Mouse (Mus musculus) midbrain, embryonic 10.5 days (tissue): ENCODE data around the gene Map3k5. TPM values are rescaled to one million over a fixed set of nuclear protein-coding genes. Genes with fewer than 3 reads are reported as not detected.

Experiments used
- DNase-seq: peaks from one replicate; pipeline ENCODE4 v3.0.0-alpha.2; 2017; ENCODE audit warnings: low spot score
- H3K27ac ChIP-seq: fragments of 300-500 bp; sonication (generic); replicated peaks from 2 replicates; pipeline ENCODE4 v1.5.1; 2016; ENCODE audit warnings: mild to moderate bottlenecking
- H3K27me3 ChIP-seq: fragments of 300-500 bp; sonication (generic); 2 replicates; pipeline ENCODE4 v1.6.1; 2016; ENCODE audit warnings: low read depth, mild to moderate bottlenecking; ENCODE audit not compliant: poor library complexity, severe bottlenecking
- H3K36me3 ChIP-seq: fragments of 300-500 bp; sonication (generic); 2 replicates; pipeline ENCODE4 v1.6.1; 2016; ENCODE audit warnings: mild to moderate bottlenecking, moderate library complexity
- H3K4me1 ChIP-seq: fragments of 300-500 bp; sonication (generic); 2 replicates; pipeline ENCODE4 v1.6.1; 2016
- H3K4me3 ChIP-seq: fragments of 300-500 bp; sonication (generic); 2 replicates; pipeline ENCODE4 v1.5.1; 2016; ENCODE audit warnings: mild to moderate bottlenecking, moderate library complexity
- H3K9me3 ChIP-seq: fragments of 300-500 bp; sonication (generic); replicated peaks from 2 replicates; pipeline ENCODE4 v1.6.1; 2016; ENCODE audit warnings: mild to moderate bottlenecking
- WGBS: fragments of 180-500 bp; shearing (Covaris S2); methylation state at CpG from one replicate; pipeline ENCODE4 v1.1.7; 2016; 5-methylcytosine and 5-hydroxymethylcytosine counted together
- polyA plus RNA-seq: library from polyadenylated mRNA; unstranded; fragments of >200 nt; fragmentation: Nextera tagmentation; extraction: Ambion mirVana; gene quantifications from 2 replicates; pipeline ENCODE4 v1.2.1, GENCODE M21; 2016

Map3k5 gene
- polyA plus RNA-seq, 1 experiment from 2014 or later, result 0.32 TPM

DNA sequence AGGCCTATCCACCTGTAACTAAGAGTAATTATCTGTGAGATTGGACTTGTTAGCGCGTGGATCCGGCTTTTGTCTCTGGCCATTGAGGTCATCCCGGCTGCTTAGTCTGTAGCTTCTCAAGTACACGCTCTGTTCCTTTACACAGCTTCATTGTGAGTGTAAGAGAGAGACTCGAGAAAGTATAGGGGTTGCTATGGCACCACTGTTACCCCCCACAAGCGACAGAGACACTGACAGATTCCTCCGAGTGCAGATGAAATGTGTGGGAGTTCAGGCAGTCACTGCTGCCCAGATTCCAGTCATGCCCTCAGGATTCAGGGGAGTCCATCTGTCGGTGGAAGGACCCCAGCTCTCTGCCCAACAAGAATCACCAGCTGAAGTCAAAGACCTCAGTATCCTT, 53.5 kb downstream of the Map3k5 start:
- Histone ChIP-seq H3K36me3 (no peaks in the 10 kb centered on the region), H3K4me1 (no peaks in the 10 kb centered on the region), H3K9me3 (no peaks in the 10 kb centered on the region), H3K4me3 (no peak overlapping the region), H3K27me3 (no peaks in the 10 kb centered on the region), H3K27ac (no peak overlapping the region)
- 79% methylated on average over 9 of the region's 9 CpGs for WGBS
- DNase-seq, result no peak

DNA sequence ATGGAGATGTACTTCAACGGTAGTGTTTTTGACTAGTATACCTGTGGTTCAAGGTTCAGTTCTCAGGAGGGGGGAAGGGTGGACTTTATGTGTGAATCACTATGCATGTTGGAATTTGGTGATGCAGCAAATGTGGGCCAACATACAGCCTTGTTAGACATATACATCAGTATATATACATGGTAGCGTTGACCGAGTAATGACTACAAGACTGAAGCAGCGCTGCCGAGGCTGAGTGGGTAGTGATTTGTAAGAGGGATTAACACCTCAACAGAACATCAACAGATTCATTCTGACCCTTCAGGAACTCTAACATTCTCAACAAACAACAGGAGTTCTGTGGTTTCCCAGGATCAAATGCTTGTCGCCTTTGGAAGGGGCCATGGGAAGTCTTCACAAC, 55.7 kb downstream of the Map3k5 start:
- no peak for DNase-seq
- no peaks in the 10 kb centered on the region for H3K36me3 ChIP-seq
- H3K27me3 ChIP-seq, result no peaks in the 10 kb centered on the region
- H3K4me1 ChIP-seq, result no peaks in the 10 kb centered on the region
- WGBS, result 94% methylated on average over 6 of the region's 6 CpGs
- H3K27ac ChIP-seq, result no peak overlapping the region
- H3K4me3 ChIP-seq, result no peak overlapping the region
- H3K9me3 ChIP-seq, result no peaks in the 10 kb centered on the region

DNA sequence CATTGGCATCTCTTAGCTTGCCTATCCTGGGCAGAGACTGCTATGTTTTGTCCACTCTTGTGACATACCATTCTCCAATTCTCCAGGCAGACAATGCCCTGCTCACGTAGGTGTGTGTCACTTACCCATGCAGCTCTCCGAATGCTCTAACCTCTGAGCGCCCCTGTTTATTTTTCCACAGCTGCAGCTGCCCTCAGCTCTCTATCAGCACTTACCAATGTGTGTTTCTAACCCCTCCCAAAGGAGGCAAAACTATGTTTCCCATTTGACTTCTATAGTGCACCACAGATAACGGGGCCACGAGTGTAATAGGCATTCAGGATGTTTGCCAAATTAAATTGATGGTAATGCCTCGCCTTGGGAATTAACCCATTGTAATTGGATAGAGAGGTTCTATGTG, 56.4 kb downstream of the Map3k5 start:
- no peaks in the 10 kb centered on the region for H3K4me1 ChIP-seq
- no peak for DNase-seq
- H3K36me3 ChIP-seq, result no peaks in the 10 kb centered on the region
- H3K4me3 ChIP-seq, result no peak overlapping the region
- no peak overlapping the region for H3K27ac ChIP-seq
- H3K9me3 ChIP-seq, result no peaks in the 10 kb centered on the region
- WGBS, result 82% methylated on average over 6 of the region's 6 CpGs
- no peaks in the 10 kb centered on the region for H3K27me3 ChIP-seq

DNA sequence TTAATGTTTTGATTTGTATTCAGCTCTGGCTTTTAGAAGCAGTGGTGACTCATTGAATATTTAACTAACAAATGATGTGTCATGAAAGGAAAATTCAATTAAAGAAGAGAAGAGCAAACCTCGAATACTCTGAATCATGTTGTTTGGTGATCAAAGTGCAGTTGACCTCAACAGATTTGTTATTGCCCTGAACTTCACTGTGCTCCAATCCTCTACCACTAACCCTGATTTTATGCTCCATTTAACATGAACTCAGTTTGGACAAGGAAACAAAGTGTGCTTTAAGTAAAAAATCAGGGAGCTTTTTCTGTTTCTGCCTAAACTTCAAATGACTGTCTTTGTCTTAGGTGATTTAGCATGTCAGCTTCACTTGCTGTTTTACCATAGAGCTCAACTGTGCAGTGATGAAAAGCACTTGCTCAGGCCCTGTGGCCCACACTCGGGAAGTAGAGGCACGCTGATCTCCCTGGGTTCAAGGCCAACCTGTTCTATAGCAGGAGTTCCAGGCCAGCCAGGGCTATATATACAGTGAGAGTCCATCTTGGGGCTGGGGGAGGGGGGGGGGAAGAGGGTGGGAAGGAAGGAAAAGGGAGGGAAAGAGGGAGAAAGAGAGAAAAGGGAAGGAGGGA, 57.1 kb downstream of the Map3k5 start:
- 67% methylated on average over 3 of the region's 3 CpGs for WGBS
- Histone ChIP-seq H3K4me3 (no peak overlapping the region), H3K27ac (no peak overlapping the region), H3K36me3 (no peaks in the 10 kb centered on the region), H3K9me3 (no peaks in the 10 kb centered on the region), H3K27me3 (no peaks in the 10 kb centered on the region), H3K4me1 (no peaks in the 10 kb centered on the region)
- DNase-seq, result no peak

DNA sequence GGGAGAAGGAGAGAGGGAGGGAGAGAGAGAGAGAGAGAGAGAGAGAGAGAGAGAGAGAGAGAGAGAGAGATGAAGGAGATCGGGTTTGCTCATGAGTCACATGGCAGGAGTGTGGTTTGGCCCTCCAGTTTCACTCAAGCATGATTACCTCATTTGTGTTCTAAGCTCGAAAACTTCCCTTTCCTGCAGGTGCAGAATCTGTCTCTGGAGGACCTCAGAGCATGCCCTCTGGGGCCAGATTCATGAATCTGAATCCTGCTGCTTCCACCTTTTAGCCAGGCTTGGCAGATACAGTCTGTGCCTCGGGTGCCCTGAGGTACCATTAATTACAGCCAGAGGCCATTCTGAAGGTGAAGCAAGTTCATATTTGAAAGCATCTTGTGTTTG, 57.6 kb downstream of the Map3k5 start:
- H3K4me3 ChIP-seq, result no peak overlapping the region
- no peak for DNase-seq
- no peak overlapping the region for H3K27ac ChIP-seq
- H3K36me3 ChIP-seq, result no peaks in the 10 kb centered on the region
- no peaks in the 10 kb centered on the region for H3K9me3 ChIP-seq
- 64% methylated on average over 3 of the region's 3 CpGs for WGBS
- H3K4me1 ChIP-seq, result no peaks in the 10 kb centered on the region
- H3K27me3 ChIP-seq, result no peaks in the 10 kb centered on the region

DNA sequence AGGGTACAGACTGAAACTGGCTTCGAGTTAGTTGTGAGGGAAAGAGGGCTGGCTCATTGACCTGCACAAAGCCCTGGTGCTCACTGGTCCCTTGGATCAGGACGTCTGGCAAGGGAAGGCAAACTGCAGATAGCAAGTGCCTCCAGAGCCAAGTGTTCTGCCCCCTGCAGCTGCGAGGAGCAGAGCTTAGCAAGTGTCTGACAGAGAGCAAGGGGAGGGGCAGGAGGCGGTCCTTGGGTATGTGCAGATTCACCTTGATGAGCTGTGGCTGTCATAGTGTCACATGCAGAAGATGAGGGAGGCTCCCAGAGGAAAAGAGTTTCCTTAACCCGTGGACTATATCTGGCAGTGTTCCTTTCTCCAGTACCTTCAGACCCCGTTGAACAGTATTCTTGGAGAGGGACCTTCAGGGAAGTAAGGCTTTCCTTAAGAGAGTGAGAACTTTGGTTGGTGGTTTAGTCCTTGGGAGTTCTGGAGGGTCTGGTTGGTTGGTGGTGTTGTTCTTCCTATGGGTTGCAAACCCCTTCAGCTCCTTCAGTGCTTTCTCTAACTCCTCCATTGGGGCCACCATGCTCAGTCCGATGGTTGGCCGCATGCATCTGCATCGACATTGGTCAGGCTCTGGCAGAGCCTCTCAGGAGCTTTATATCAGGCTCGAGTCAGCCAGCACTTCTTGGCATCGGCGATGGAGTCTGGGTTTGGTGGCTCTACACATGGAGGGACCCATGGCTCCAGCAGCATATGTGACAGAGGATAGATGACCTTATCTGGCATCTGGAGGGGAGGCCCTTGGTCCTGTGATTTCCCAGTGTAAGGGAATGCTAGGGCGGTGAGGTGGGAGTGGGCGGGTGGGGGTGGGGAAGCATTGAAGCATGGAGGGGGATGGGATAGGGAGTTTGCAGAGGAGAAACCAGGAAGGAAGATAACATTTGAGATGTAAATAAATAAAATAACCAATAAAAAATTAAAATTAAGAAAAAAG, 60.5 kb downstream of the Map3k5 start:
- Histone ChIP-seq H3K4me3 (no peak overlapping the region), H3K27me3 (no peaks in the 10 kb centered on the region), H3K4me1 (0 out of 2 replicates have a peak, but pooled peaks cover 2% of the 10 kb centered on the region), H3K36me3 (no peaks in the 10 kb centered on the region), H3K27ac (no peak overlapping the region), H3K9me3 (no peaks in the 10 kb centered on the region)
- no peak for DNase-seq
- 70% methylated on average over 14 of the region's 14 CpGs for WGBS

DNA sequence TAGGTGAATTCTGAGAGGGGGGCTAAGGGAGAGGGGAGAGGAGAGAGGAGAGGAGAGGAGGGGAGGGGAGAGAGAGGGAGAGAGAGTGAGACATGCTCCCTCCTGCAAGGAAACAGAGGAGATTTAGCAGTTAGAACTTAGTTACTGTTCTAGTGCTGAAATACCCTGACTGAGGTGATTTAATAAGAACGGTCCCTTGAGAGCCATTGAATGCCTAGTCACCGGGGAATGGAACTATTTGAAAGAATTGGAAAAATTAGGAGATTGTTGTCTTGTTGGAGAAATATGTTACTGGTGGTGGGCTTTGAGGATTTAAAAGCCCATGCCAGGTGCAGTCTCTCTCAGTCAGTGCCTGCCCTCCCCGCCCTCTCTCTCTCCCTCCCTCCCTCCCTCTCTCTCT, 61.9 kb downstream of the Map3k5 start:
- no peak for DNase-seq
- Histone ChIP-seq H3K9me3 (no peaks in the 10 kb centered on the region), H3K4me1 (peaks cover 10% of the 10 kb centered on the region), H3K27ac (no peak overlapping the region), H3K4me3 (no peak overlapping the region), H3K27me3 (no peaks in the 10 kb centered on the region), H3K36me3 (no peaks in the 10 kb centered on the region)
- WGBS, result 87% methylated on average over 3 of the region's 3 CpGs

DNA sequence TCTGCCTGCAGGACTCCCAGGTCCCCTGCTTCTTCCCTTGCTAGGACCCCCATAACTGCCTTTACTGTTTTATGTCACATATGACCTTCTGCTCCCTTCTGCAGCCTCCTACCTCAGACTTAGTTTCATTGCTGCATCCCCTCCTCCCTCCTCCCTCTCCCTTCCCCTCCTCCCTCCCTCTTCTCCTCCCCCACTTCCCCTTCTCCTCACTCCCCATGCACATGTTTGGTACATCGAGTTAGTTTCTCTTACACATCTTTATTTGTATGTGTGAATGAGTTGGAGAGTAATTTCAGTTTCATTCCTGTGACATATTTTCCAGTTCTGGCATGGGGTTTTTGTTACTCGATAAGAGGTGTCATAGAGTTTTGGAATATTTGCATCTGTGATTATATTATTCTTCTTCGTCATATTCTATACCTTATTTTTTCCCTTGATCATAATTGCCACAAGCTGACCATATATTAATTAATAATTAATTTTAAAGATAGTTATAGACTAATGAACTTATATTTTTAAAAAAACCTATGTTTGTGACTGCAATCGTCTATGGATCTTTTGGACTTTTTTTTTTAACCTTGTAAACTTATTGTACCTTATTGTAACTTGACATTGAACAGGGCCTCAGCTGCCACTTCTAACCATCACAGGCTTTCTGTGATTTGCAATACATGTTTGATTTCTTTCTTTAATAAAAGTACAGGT, 65.6 kb downstream of the Map3k5 start:
- Histone ChIP-seq H3K9me3 (no peaks in the 10 kb centered on the region), H3K4me3 (no peak overlapping the region), H3K27ac (no peak overlapping the region), H3K27me3 (peaks cover 4% of the 10 kb centered on the region; the same call in 1 of the 2 replicates), H3K4me1 (peaks cover 29% of the 10 kb centered on the region), H3K36me3 (no peaks in the 10 kb centered on the region)
- 80% methylated on average over 4 of the region's 4 CpGs for WGBS
- DNase-seq, result no peak

DNA sequence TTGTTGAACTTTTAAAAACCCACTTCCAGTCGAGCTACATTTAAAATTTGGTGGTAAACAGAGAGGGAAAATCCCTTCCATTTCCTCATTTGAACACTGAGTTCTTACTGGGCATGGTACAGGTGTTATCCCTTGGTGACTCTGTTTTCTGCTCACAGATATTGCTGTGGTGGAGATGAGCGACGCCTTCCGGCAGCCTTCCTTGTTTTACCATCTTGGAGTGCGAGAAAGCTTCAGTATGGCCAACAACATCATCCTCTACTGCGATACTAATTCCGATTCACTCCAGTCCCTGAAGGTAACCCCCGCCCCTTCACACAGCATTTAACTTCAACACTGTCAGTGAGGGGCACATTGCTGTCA, 66.1 kb downstream of the Map3k5 start:
- Histone ChIP-seq H3K4me1 (peaks cover 29% of the 10 kb centered on the region), H3K4me3 (no peak overlapping the region), H3K36me3 (no peaks in the 10 kb centered on the region), H3K9me3 (no peaks in the 10 kb centered on the region), H3K27me3 (peaks cover 9% of the 10 kb centered on the region; the same call in 1 of the 2 replicates), H3K27ac (no peak overlapping the region)
- no peak for DNase-seq
- 63% methylated on average over 8 of the region's 8 CpGs for WGBS

DNA sequence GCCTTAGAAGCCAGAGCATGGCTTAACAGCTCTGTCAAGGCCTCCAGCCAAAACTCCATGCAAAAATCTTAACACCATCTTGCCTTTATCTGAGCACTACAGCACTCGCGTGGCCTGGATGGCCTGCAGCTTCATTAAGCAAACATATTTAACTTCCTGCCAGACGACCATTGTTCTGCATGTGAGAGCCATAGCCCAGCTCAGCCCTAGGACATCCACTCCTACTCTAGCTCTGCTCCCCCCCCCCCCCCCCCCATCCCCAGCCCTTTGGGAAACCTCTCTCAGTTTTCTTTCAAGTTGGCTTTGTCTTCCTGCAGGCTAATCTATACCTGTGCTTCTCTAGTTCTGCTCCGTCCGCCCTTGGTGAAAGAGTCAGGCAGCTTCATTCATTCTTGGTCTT, 67.7 kb downstream of the Map3k5 start:
- WGBS, result 21% methylated on average over 5 of the region's 5 CpGs
- H3K27ac ChIP-seq, result peak overlapping the region; percentile 57
- peaks cover 11% of the 10 kb centered on the region; the same call in 1 of the 2 replicates for H3K27me3 ChIP-seq
- H3K36me3 ChIP-seq, result no peaks in the 10 kb centered on the region
- DNase-seq, result peak; percentile 33
- H3K9me3 ChIP-seq, result no peaks in the 10 kb centered on the region
- peaks cover 38% of the 10 kb centered on the region for H3K4me1 ChIP-seq
- no peak overlapping the region for H3K4me3 ChIP-seq

DNA sequence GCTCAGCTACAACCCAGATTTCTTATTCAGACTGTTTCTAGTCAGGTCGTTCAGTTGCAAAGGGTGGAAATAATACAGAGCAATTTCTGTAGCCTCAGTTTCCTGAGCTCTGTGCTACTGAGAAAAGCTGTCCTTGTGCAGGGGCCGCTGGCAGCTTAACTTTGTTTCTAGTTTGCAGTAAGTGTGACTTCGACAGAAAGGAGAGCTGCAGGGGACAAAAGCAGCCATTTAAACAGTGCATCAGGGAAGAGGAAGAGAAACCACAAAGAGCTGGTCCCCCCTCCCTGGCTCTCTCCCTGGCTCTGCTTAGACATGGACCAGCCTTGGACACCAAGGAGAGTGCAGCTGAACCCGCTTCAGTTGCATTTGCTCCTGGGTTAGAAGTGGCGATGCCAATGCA, 68.7 kb downstream of the Map3k5 start:
- Histone ChIP-seq H3K4me3 (no peak overlapping the region), H3K36me3 (no peaks in the 10 kb centered on the region), H3K27ac (peak overlapping the region; percentile 38; the same call in 1 of the 2 replicates), H3K9me3 (no peaks in the 10 kb centered on the region), H3K4me1 (peaks cover 38% of the 10 kb centered on the region), H3K27me3 (peaks cover 11% of the 10 kb centered on the region; the same call in 1 of the 2 replicates)
- DNase-seq, result no peak
- 31% methylated on average over 5 of the region's 5 CpGs for WGBS

DNA sequence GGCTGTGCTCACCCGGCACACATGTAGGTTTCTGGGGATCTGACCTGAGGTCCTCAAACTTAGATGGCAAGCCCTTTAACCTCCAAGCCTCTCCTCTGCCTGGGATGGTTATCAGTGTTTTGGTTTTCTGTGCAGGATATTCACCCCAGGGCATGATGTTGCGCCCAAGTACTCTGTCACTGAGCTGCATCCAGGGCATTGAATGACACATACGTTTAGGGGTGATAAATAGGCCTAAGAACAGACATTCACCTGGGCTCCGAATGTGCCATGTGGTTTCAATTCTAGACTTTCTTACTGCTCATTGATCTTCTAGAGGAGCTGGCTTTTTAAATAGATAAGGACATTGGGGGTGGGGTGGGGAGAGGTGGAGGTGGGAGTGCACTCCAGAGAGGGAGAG, 70.5 kb downstream of the Map3k5 start:
- H3K36me3 ChIP-seq, result no peaks in the 10 kb centered on the region
- H3K4me3 ChIP-seq, result no peak overlapping the region
- 77% methylated on average over 4 of the region's 4 CpGs for WGBS
- no peak overlapping the region for H3K27ac ChIP-seq
- H3K4me1 ChIP-seq, result peaks cover 36% of the 10 kb centered on the region
- no peak for DNase-seq
- H3K9me3 ChIP-seq, result no peaks in the 10 kb centered on the region
- H3K27me3 ChIP-seq, result peaks cover 11% of the 10 kb centered on the region; the same call in 1 of the 2 replicates
